Mouse (Mus musculus): ENCODE measurements around the gene Ryr2. TPM values are rescaled to one million over a fixed set of nuclear protein-coding genes. Genes with fewer than 3 reads are reported as not detected.

The Ryr2 gene
- polyA plus RNA-seq, 1 experiment from 2014 or later = 1.1 TPM

- Histone ChIP-seq H3K4me2 (replicated peaks) (no peak overlapping the region), H3K9me3 (replicated peaks) (no peaks in the 10 kb centered on the region), H3K27me3 (no peaks in the 10 kb centered on the region), H3K36me3 (no peaks in the 10 kb centered on the region), H3K4me3 (no peak overlapping the region), H3K9ac (no peak overlapping the region), H3K27ac (no peak overlapping the region), H3K4me1 (no peaks in the 10 kb centered on the region)
- 95% methylated on average over 3 of the region's 3 CpGs for WGBS
- ATAC-seq (ENCODE audit: low FRiP score) = no peak
These were observed 52.8 kb downstream of the Ryr2 start for GRCm38 (mm10) chr13:12053910-12054309.

- no peaks in the 10 kb centered on the region for H3K4me1 ChIP-seq
- H3K4me3 ChIP-seq = no peak overlapping the region
- no peaks in the 10 kb centered on the region for H3K36me3 ChIP-seq
- no peak overlapping the region for H3K9ac ChIP-seq
- ATAC-seq (ENCODE audit: low FRiP score) = no peak
- H3K4me2 ChIP-seq (replicated peaks) = no peak overlapping the region
- H3K27me3 ChIP-seq = no peaks in the 10 kb centered on the region
- no peaks in the 10 kb centered on the region for H3K9me3 ChIP-seq (replicated peaks)
- no peak overlapping the region for H3K27ac ChIP-seq
- WGBS = 97% methylated on average over 1 of the region's 1 CpGs
These were observed 55.9 kb downstream of the Ryr2 start for GRCm38 (mm10) chr13:12050809-12051208.

GRCm38 (mm10) chr13:12047059-12047458 lies 59.7 kb downstream of the Ryr2 start:
- H3K4me1 ChIP-seq = no peaks in the 10 kb centered on the region
- H3K27ac ChIP-seq = no peak overlapping the region
- H3K9me3 ChIP-seq (replicated peaks) = no peaks in the 10 kb centered on the region
- H3K36me3 ChIP-seq = no peaks in the 10 kb centered on the region
- no peak for ATAC-seq (ENCODE audit: low FRiP score)
- no peak overlapping the region for H3K9ac ChIP-seq
- H3K27me3 ChIP-seq = no peaks in the 10 kb centered on the region
- 76% methylated on average over 4 of the region's 4 CpGs for WGBS
- H3K4me3 ChIP-seq = no peak overlapping the region
- no peak overlapping the region for H3K4me2 ChIP-seq (replicated peaks)

DNA sequence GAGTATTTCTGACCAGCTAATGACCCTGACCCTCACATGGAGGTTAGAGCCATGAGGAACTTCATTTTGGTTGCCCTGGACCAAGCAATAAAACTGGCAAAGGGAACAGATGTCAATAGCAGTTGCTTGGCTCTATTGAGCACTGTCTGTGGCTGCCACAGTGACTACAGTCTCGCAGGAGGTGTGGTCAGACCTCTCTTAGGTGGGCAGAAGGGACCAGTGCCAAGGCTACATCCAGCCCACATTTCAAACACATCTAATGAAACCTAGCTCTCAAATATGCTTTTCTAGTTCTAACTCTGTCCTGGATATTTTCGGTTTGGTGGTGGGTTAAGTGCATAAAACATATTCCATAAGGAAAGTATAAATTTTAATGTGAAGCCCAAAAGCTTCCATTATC lies 62.0 kb downstream of the Ryr2 start:
- 90% methylated on average over 2 of the region's 2 CpGs for WGBS
- no peak overlapping the region for H3K4me2 ChIP-seq (replicated peaks)
- no peaks in the 10 kb centered on the region for H3K9me3 ChIP-seq (replicated peaks)
- no peak overlapping the region for H3K4me3 ChIP-seq
- no peak overlapping the region for H3K9ac ChIP-seq
- no peak overlapping the region for H3K27ac ChIP-seq
- no peak for ATAC-seq (ENCODE audit: low FRiP score)
- no peaks in the 10 kb centered on the region for H3K4me1 ChIP-seq
- H3K36me3 ChIP-seq = no peaks in the 10 kb centered on the region
- no peaks in the 10 kb centered on the region for H3K27me3 ChIP-seq

- WGBS = 81% methylated on average over 8 of the region's 8 CpGs
- Histone ChIP-seq H3K27ac (no peak overlapping the region), H3K4me2 (replicated peaks) (no peak overlapping the region), H3K27me3 (no peaks in the 10 kb centered on the region), H3K4me1 (no peaks in the 10 kb centered on the region), H3K9ac (no peak overlapping the region), H3K9me3 (replicated peaks) (no peaks in the 10 kb centered on the region), H3K4me3 (no peak overlapping the region), H3K36me3 (no peaks in the 10 kb centered on the region)
- ATAC-seq (ENCODE audit: low FRiP score) = no peak
These were observed 63.8 kb downstream of the Ryr2 start for GRCm38 (mm10) chr13:12042891-12043491.

- no peaks in the 10 kb centered on the region for H3K9me3 ChIP-seq (replicated peaks)
- no peaks in the 10 kb centered on the region for H3K36me3 ChIP-seq
- WGBS = 84% methylated on average over 3 of the region's 3 CpGs
- H3K4me3 ChIP-seq = no peak overlapping the region
- H3K27me3 ChIP-seq = no peaks in the 10 kb centered on the region
- H3K4me2 ChIP-seq (replicated peaks) = no peak overlapping the region
- ATAC-seq (ENCODE audit: low FRiP score) = no peak
- H3K4me1 ChIP-seq = no peaks in the 10 kb centered on the region
- no peak overlapping the region for H3K9ac ChIP-seq
- no peak overlapping the region for H3K27ac ChIP-seq
These were observed 66.8 kb downstream of the Ryr2 start for GRCm38 (mm10) chr13:12039967-12040366.

DNA sequence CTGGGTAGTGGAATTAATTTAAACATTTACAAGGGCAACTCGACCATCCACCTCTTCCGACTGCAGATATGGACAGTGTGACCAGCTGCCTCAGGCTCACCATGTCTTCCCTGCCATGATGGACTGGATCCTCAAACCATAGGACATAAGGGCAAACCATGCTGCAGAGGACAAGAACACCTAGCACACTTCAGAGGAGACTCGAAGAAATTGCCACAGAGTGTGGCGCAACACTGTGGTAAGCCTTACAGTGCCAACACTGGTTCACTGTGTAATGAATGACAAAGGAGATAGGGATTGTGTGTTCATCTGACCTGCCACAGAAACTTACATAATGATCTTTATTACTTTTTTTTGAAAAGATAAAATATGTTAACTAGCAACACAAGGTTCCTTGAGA lies 68.1 kb downstream of the Ryr2 start:
- H3K4me3 ChIP-seq = no peak overlapping the region
- H3K27ac ChIP-seq = no peak overlapping the region
- H3K4me2 ChIP-seq (replicated peaks) = no peak overlapping the region
- H3K9ac ChIP-seq = no peak overlapping the region
- ATAC-seq (ENCODE audit: low FRiP score) = no peak
- WGBS = 91% methylated on average over 4 of the region's 4 CpGs
- no peaks in the 10 kb centered on the region for H3K27me3 ChIP-seq
- H3K9me3 ChIP-seq (replicated peaks) = no peaks in the 10 kb centered on the region
- H3K36me3 ChIP-seq = no peaks in the 10 kb centered on the region
- no peaks in the 10 kb centered on the region for H3K4me1 ChIP-seq

- no peaks in the 10 kb centered on the region for H3K27me3 ChIP-seq
- no peaks in the 10 kb centered on the region for H3K9me3 ChIP-seq (replicated peaks)
- H3K4me1 ChIP-seq = no peaks in the 10 kb centered on the region
- ATAC-seq (ENCODE audit: low FRiP score) = no peak
- WGBS = 86% methylated on average over 4 of the region's 4 CpGs
- no peaks in the 10 kb centered on the region for H3K36me3 ChIP-seq
- H3K27ac ChIP-seq = no peak overlapping the region
- no peak overlapping the region for H3K4me3 ChIP-seq
- H3K4me2 ChIP-seq (replicated peaks) = no peak overlapping the region
- no peak overlapping the region for H3K9ac ChIP-seq
These were observed 69.5 kb downstream of the Ryr2 start for GRCm38 (mm10) chr13:12037241-12037640.

- no peaks in the 10 kb centered on the region for H3K36me3 ChIP-seq
- ATAC-seq (ENCODE audit: low FRiP score) = no peak
- no peaks in the 10 kb centered on the region for H3K9me3 ChIP-seq (replicated peaks)
- no peak overlapping the region for H3K4me2 ChIP-seq (replicated peaks)
- 67% methylated on average over 4 of the region's 4 CpGs for WGBS
- no peaks in the 10 kb centered on the region for H3K4me1 ChIP-seq
- no peak overlapping the region for H3K4me3 ChIP-seq
- H3K27me3 ChIP-seq = no peaks in the 10 kb centered on the region
- no peak overlapping the region for H3K9ac ChIP-seq
- H3K27ac ChIP-seq = no peak overlapping the region
These were observed 69.9 kb downstream of the Ryr2 start for GRCm38 (mm10) chr13:12036834-12037233.

DNA sequence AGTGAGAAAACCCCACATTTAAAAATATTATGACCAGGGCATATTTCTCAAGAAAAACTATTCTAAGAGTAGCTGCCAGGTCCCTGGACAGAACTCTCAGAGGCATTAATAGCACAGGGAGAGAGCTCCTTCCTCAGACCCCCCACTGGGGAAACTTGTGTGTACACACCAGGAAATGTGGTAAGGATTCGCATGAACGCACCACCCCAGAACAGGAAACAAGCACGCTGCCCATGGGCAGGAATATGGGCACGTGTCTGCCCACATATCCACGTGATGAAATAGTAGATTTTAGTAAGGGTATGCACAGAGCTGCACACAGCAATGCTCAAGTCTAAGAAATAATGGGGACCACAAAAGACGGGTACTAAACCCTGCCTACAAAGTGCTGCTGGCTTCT lies 72.8 kb downstream of the Ryr2 start:
- no peak overlapping the region for H3K4me2 ChIP-seq (replicated peaks)
- 72% methylated on average over 6 of the region's 6 CpGs for WGBS
- no peak overlapping the region for H3K4me3 ChIP-seq
- no peaks in the 10 kb centered on the region for H3K9me3 ChIP-seq (replicated peaks)
- H3K36me3 ChIP-seq = no peaks in the 10 kb centered on the region
- ATAC-seq (ENCODE audit: low FRiP score) = no peak
- no peak overlapping the region for H3K27ac ChIP-seq
- no peak overlapping the region for H3K9ac ChIP-seq
- H3K27me3 ChIP-seq = no peaks in the 10 kb centered on the region
- H3K4me1 ChIP-seq = no peaks in the 10 kb centered on the region

DNA sequence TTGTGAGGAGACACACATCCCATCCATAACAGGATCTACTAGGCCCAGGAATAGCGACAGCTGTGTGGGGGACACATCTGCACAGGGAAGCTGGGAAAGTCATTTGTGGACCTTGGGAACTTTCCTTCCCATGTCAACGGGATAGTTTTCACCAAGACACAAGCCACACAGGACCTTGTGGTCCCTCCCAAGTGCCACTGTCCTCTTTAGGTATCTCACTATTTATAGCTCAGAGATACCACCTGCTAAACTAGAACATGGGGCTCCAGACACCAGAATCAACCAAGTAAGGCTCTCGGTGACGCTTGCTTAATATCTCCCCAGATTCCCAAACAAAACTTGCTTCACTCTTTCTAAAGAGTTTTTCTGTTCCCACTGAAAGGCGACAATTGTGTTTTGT lies 73.5 kb downstream of the Ryr2 start:
- Histone ChIP-seq H3K4me1 (no peaks in the 10 kb centered on the region), H3K27ac (no peak overlapping the region), H3K9ac (no peak overlapping the region), H3K27me3 (no peaks in the 10 kb centered on the region), H3K4me2 (replicated peaks) (no peak overlapping the region), H3K4me3 (no peak overlapping the region), H3K9me3 (replicated peaks) (no peaks in the 10 kb centered on the region), H3K36me3 (no peaks in the 10 kb centered on the region)
- WGBS = 87% methylated on average over 5 of the region's 5 CpGs
- ATAC-seq (ENCODE audit: low FRiP score) = no peak

DNA sequence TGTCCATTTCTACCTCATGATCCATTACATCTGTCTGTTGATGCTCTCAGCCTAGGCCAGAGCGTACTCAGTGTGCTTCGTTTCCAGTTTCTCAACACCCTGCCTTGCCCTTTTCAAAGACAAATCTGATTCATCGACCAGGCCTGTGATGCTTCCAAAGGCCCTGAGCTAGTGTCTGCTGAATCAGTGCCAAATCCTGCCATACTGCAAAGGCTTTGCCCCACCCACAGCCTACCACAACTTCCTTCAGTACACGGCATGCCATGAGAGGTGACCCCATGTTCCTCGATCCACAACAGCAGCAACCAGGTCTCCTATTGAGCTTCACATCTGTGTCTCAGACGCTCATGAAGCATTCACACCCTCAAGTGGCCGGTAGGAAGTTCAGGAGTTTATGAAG lies 76.9 kb downstream of the Ryr2 start:
- WGBS = 88% methylated on average over 7 of the region's 7 CpGs
- H3K4me1 ChIP-seq = no peaks in the 10 kb centered on the region
- ATAC-seq (ENCODE audit: low FRiP score) = no peak
- H3K9ac ChIP-seq = no peak overlapping the region
- no peak overlapping the region for H3K4me2 ChIP-seq (replicated peaks)
- no peak overlapping the region for H3K27ac ChIP-seq
- no peaks in the 10 kb centered on the region for H3K36me3 ChIP-seq
- no peaks in the 10 kb centered on the region for H3K27me3 ChIP-seq
- H3K9me3 ChIP-seq (replicated peaks) = no peaks in the 10 kb centered on the region
- H3K4me3 ChIP-seq = no peak overlapping the region

- ATAC-seq (ENCODE audit: low FRiP score) = no peak
These were observed 77.4 kb downstream of the Ryr2 start for GRCm38 (mm10) chr13:12029326-12029725.

More at GRCm38 (mm10) chr13:12029326-12029725, 77.4 kb downstream of the Ryr2 start:
- Histone ChIP-seq H3K4me2 (replicated peaks) (no peak overlapping the region), H3K9me3 (replicated peaks) (no peaks in the 10 kb centered on the region), H3K4me3 (no peak overlapping the region), H3K9ac (no peak overlapping the region), H3K36me3 (no peaks in the 10 kb centered on the region), H3K27ac (no peak overlapping the region), H3K4me1 (no peaks in the 10 kb centered on the region), H3K27me3 (no peaks in the 10 kb centered on the region)
- 90% methylated on average over 4 of the region's 4 CpGs for WGBS
